Mouse (Mus musculus): ENCODE measurements at regions not wholly inside any gene's neighbourhood (a gene's known extent, or its start where the extent isn't known, plus 50 kb on each side); places are given as distances from the start of the nearest gene placed in this dataset.

- DNase-seq: no peak
Observed at GRCm38 (mm10) chr5:119617856-119618255, 52.6 kb upstream of the Tbx3 start.

DNA sequence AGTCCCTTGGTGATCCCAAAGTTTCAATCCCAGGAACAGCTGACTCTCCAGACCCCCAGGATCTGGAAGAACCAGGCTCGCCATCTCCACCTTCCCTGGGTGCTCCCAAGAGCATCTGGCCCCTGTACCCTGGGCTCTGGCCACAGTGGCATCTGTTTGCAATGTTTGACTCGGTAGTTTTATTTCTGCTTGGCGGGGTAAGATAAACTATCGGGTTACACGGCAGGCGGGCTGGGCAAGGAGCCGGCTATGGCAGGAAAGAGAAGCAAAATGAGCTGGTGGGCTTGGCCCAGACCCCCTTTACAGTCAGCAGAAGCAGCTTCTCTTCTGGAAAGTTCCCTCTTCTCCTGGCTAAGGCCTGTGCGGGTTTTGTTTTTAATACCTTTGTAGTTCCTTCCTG lies 50.6 kb upstream of the Tbx3 start:
- DNase-seq: no peak
